Mouse (Mus musculus) heart, embryonic 12.5 days (tissue): ENCODE data around the gene Atg7. TPM values are rescaled to one million over a fixed set of nuclear protein-coding genes. Genes with fewer than 3 reads are reported as not detected.
A peak's percentile ranks its signal among the peaks of the same experiment; 100 is the strongest.

Experiments used
- ATAC-seq: fragments of 200-750 bp; cut with Nextera tagmentation; 2 replicates; pipeline ENCODE4 v1.8.0; 2017; ENCODE audit warnings: moderate TSS enrichment, moderate library complexity; ENCODE audit not compliant: insufficient number of reproducible peaks, low FRiP score
- H3K27ac ChIP-seq: fragments of 300-500 bp; sonication (generic); 2 replicates; pipeline ENCODE4 v1.5.1; 2016; ENCODE audit warnings: mild to moderate bottlenecking, moderate library complexity; ENCODE audit not compliant: poor library complexity, severe bottlenecking
- H3K27me3 ChIP-seq: fragments of 300-500 bp; sonication (generic); replicated peaks from 2 replicates; pipeline ENCODE4 v1.6.1; 2016; ENCODE audit warnings: mild to moderate bottlenecking, moderate library complexity
- H3K36me3 ChIP-seq: fragments of 300-500 bp; sonication (generic); 2 replicates; pipeline ENCODE4 v1.6.1; 2016; ENCODE audit warnings: mild to moderate bottlenecking, moderate library complexity
- H3K4me1 ChIP-seq: fragments of 300-500 bp; sonication (generic); replicated peaks from 2 replicates; pipeline ENCODE4 v1.6.1; 2016; ENCODE audit warnings: mild to moderate bottlenecking
- H3K4me2 ChIP-seq: fragments of 300-500 bp; sonication (generic); 2 replicates; pipeline ENCODE4 v1.6.1; 2016; ENCODE audit warnings: mild to moderate bottlenecking, moderate library complexity
- H3K4me3 ChIP-seq: fragments of 300-500 bp; sonication (generic); 2 replicates; pipeline ENCODE4 v1.5.1; 2016; ENCODE audit warnings: mild to moderate bottlenecking
- H3K9ac ChIP-seq: fragments of 300-500 bp; sonication (generic); 2 replicates; pipeline ENCODE4 v1.6.1; 2016; ENCODE audit warnings: mild to moderate bottlenecking, moderate library complexity
- H3K9me3 ChIP-seq: fragments of 300-500 bp; sonication (generic); replicated peaks from 2 replicates; pipeline ENCODE4 v1.6.1; 2016; ENCODE audit warnings: mild to moderate bottlenecking, moderate library complexity
- WGBS: fragments of 180-500 bp; shearing (Covaris S2); methylation state at CpG from one replicate; pipeline ENCODE4 v1.1.7; 2016; 5-methylcytosine and 5-hydroxymethylcytosine counted together
- polyA plus RNA-seq: library from polyadenylated mRNA; unstranded; fragments of >200 nt; fragmentation: Nextera tagmentation; extraction: Ambion mirVana; gene quantifications from 2 replicates; pipeline ENCODE4 v1.2.1, GENCODE M21; 2016

Gene Atg7
- polyA plus RNA-seq, 1 experiment from 2014 or later = 18.4 TPM

GRCm38 (mm10) chr6:114685412-114685811 lies 42.5 kb downstream of the Atg7 start:
- Histone ChIP-seq H3K27ac (no peak overlapping the region), H3K4me2 (no peak overlapping the region), H3K4me1 (peaks cover 30% of the 10 kb centered on the region), H3K27me3 (no peaks in the 10 kb centered on the region), H3K9ac (no peak overlapping the region), H3K36me3 (peaks cover 13% of the 10 kb centered on the region), H3K4me3 (no peak overlapping the region), H3K9me3 (no peaks in the 10 kb centered on the region)
- ATAC-seq = no peak
- 90% methylated on average over 1 of the region's 1 CpGs for WGBS

GRCm38 (mm10) chr6:114687035-114687434 lies 44.1 kb downstream of the Atg7 start:
- H3K9me3 ChIP-seq = no peaks in the 10 kb centered on the region
- no peak overlapping the region for H3K9ac ChIP-seq
- no peak overlapping the region for H3K4me3 ChIP-seq
- H3K36me3 ChIP-seq = peaks cover 4% of the 10 kb centered on the region; the same call in 1 of the 2 replicates
- peaks cover 42% of the 10 kb centered on the region for H3K4me1 ChIP-seq
- no peak overlapping the region for H3K4me2 ChIP-seq
- H3K27me3 ChIP-seq = no peaks in the 10 kb centered on the region
- 82% methylated on average over 1 of the region's 1 CpGs for WGBS
- no peak for ATAC-seq
- no peak overlapping the region for H3K27ac ChIP-seq

- no peak for ATAC-seq
- peak overlapping the region; percentile 33 for H3K27ac ChIP-seq
- WGBS = 13% methylated on average over 2 of the region's 2 CpGs
- peaks cover 57% of the 10 kb centered on the region for H3K4me1 ChIP-seq
- H3K9ac ChIP-seq = no peak overlapping the region
- no peaks in the 10 kb centered on the region for H3K27me3 ChIP-seq
- H3K4me2 ChIP-seq = no peak overlapping the region
- no peaks in the 10 kb centered on the region; the same call in none of the 2 replicates for H3K36me3 ChIP-seq
- H3K9me3 ChIP-seq = no peaks in the 10 kb centered on the region
- no peak overlapping the region for H3K4me3 ChIP-seq
Observed at GRCm38 (mm10) chr6:114690661-114691060, 47.8 kb downstream of the Atg7 start.

GRCm38 (mm10) chr6:114691530-114691929 lies 48.6 kb downstream of the Atg7 start:
- no peak for ATAC-seq
- Histone ChIP-seq H3K9me3 (no peaks in the 10 kb centered on the region), H3K4me2 (no peak overlapping the region), H3K27me3 (no peaks in the 10 kb centered on the region), H3K4me1 (peaks cover 58% of the 10 kb centered on the region), H3K4me3 (no peak overlapping the region), H3K27ac (no peak overlapping the region), H3K36me3 (no peaks in the 10 kb centered on the region; the same call in 1 of the 2 replicates), H3K9ac (peak overlapping the region; percentile 22; the same call in 1 of the 2 replicates)
- WGBS = 77% methylated on average over 6 of the region's 6 CpGs

GRCm38 (mm10) chr6:114692691-114693090 lies 49.8 kb downstream of the Atg7 start:
- 83% methylated on average over 10 of the region's 10 CpGs for WGBS
- Histone ChIP-seq H3K4me2 (no peak overlapping the region), H3K9ac (no peak overlapping the region), H3K9me3 (no peaks in the 10 kb centered on the region), H3K27ac (no peak overlapping the region), H3K36me3 (no peaks in the 10 kb centered on the region; the same call in 1 of the 2 replicates), H3K27me3 (no peaks in the 10 kb centered on the region), H3K4me3 (no peak overlapping the region), H3K4me1 (peaks cover 55% of the 10 kb centered on the region)
- no peak for ATAC-seq

GRCm38 (mm10) chr6:114697646-114698490 lies 55.0 kb downstream of the Atg7 start:
- Histone ChIP-seq H3K4me2 (no peak overlapping the region), H3K9ac (no peak overlapping the region), H3K9me3 (no peaks in the 10 kb centered on the region), H3K4me1 (peaks cover 9% of the 10 kb centered on the region; the same call in 1 of the 2 replicates), H3K27ac (no peak overlapping the region), H3K36me3 (peaks cover 3% of the 10 kb centered on the region; the same call in 1 of the 2 replicates), H3K27me3 (no peaks in the 10 kb centered on the region), H3K4me3 (no peak overlapping the region)
- ATAC-seq = 0 out of 2 replicates have a peak, but pooled peaks have one; percentile 22
- WGBS = 45% methylated on average over 9 of the region's 9 CpGs

- Histone ChIP-seq H3K9ac (no peak overlapping the region), H3K27ac (no peak overlapping the region), H3K4me3 (no peak overlapping the region), H3K4me2 (no peak overlapping the region), H3K9me3 (no peaks in the 10 kb centered on the region), H3K4me1 (peaks cover 5% of the 10 kb centered on the region; the same call in 1 of the 2 replicates), H3K27me3 (no peaks in the 10 kb centered on the region), H3K36me3 (peaks cover 3% of the 10 kb centered on the region; the same call in 1 of the 2 replicates)
- 53% methylated on average over 5 of the region's 5 CpGs for WGBS
- ATAC-seq = no peak
Observed at GRCm38 (mm10) chr6:114698578-114698977, 55.7 kb downstream of the Atg7 start.

GRCm38 (mm10) chr6:114700704-114701103 lies 57.8 kb downstream of the Atg7 start:
- ATAC-seq = no peak
- 71% methylated on average over 3 of the region's 3 CpGs for WGBS
- Histone ChIP-seq H3K27ac (no peak overlapping the region), H3K4me1 (no peaks in the 10 kb centered on the region), H3K9me3 (no peaks in the 10 kb centered on the region), H3K27me3 (no peaks in the 10 kb centered on the region), H3K9ac (no peak overlapping the region), H3K4me3 (no peak overlapping the region), H3K36me3 (peaks cover 17% of the 10 kb centered on the region; the same call in 1 of the 2 replicates), H3K4me2 (no peak overlapping the region)

- Histone ChIP-seq H3K4me1 (peaks cover 23% of the 10 kb centered on the region), H3K27me3 (no peaks in the 10 kb centered on the region), H3K9me3 (no peaks in the 10 kb centered on the region), H3K4me2 (no peak overlapping the region), H3K9ac (no peak overlapping the region), H3K4me3 (no peak overlapping the region), H3K36me3 (peaks cover 17% of the 10 kb centered on the region; the same call in 1 of the 2 replicates), H3K27ac (no peak overlapping the region)
- WGBS = 78% methylated on average over 3 of the region's 3 CpGs
- ATAC-seq = no peak
Observed at GRCm38 (mm10) chr6:114707032-114707431, 64.1 kb downstream of the Atg7 start.

GRCm38 (mm10) chr6:114712242-114713050 lies 69.5 kb downstream of the Atg7 start:
- Histone ChIP-seq H3K4me3 (no peak overlapping the region), H3K4me2 (no peak overlapping the region), H3K9me3 (no peaks in the 10 kb centered on the region), H3K36me3 (no peaks in the 10 kb centered on the region), H3K9ac (no peak overlapping the region), H3K27me3 (no peaks in the 10 kb centered on the region), H3K4me1 (peaks cover 63% of the 10 kb centered on the region), H3K27ac (no peak overlapping the region)
- no peak for ATAC-seq
- 45% methylated on average over 4 of the region's 4 CpGs for WGBS

GRCm38 (mm10) chr6:114713538-114713937 lies 70.6 kb downstream of the Atg7 start:
- 52% methylated on average over 3 of the region's 3 CpGs for WGBS
- H3K9me3 ChIP-seq = no peaks in the 10 kb centered on the region
- H3K27me3 ChIP-seq = no peaks in the 10 kb centered on the region
- H3K4me2 ChIP-seq = no peak overlapping the region
- no peak overlapping the region for H3K9ac ChIP-seq
- H3K27ac ChIP-seq = no peak overlapping the region
- H3K36me3 ChIP-seq = no peaks in the 10 kb centered on the region
- H3K4me1 ChIP-seq = peaks cover 61% of the 10 kb centered on the region
- no peak overlapping the region for H3K4me3 ChIP-seq
- no peak for ATAC-seq
